Mouse (Mus musculus): ENCODE data around the gene Gnai2. TPM values are rescaled to one million over a fixed set of nuclear protein-coding genes. Genes with fewer than 3 reads are reported as not detected.
A peak's percentile ranks its signal among the peaks of the same experiment; 100 is the strongest.

The Gnai2 gene
- total RNA-seq, 2 experiments from 2014 or later, result 162 to 189 TPM

DNA sequence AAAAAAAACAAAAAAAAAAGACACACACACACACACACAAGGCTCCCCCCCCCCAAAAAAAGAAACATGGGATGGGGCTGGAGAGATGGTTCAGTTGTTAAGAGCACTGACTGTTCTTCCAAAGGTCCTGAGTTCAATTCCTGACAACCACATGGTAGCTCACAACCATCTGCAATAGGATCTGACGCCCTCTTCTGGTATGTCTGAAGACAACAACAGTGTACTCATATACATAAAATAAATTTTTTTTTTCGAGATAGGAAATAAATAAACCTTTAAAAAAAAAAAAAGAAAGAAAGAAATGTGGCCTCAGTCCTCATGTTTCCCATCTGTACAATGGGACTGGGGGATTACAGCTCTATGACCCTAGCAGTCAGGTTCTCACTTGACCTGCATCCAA is 17.7 kb downstream of the Gnai2 start:
- no peak for ATAC-seq (replicated peaks; ENCODE audit: low FRiP score, poor library complexity, severe bottlenecking)

DNA sequence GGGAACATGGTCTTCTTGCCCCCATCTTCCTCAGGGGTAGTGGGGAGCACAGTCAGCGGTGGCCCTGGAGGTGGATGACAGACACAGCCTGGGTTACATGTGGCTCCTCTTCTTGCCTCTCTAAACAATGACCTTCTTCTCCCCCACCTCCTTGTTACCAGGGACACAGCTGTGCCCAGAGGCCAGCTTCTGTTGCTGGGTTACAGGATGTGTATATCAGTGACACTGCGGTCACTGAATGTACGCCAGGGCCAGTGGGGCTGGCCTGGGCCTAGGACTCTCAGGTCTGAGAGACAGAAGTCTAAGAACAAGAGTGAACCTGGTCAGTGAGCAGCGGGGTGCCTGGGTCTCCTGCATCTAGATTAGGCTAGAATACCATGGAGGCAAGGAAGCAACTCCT is 20.1 kb downstream of the Gnai2 start:
- no peak for ATAC-seq (replicated peaks; ENCODE audit: low FRiP score, poor library complexity, severe bottlenecking)

DNA sequence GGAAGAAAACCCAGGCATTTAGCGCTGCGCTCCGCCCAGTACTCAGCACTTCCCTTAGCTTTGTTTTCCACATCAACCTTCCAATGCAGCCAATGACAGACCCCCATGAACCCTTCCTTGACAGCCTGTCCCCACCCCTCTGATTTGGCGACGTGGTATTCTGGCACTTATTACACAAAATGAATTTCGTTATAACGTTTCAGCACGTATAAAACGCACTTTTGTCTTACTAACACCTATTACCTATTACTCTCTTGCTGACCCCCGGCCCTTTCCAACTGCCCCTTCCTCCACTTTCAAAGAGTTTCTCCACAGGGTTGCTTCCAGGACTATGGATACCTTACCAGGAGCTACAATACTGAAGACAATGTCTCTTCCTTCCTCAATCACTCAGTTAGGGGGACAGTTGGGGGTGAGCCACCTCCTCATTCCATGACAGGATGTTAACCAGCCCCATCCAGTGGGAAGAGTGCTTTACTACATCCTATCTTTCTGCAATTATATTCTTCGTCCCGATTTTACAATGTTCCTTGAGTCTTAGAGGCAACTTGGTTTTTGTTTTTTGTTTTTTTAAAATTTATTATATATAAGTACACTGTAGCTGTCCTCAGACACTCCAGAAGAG is 22.1 kb downstream of the Gnai2 start:
- ATAC-seq (replicated peaks; ENCODE audit: low FRiP score, poor library complexity, severe bottlenecking), result no peak

DNA sequence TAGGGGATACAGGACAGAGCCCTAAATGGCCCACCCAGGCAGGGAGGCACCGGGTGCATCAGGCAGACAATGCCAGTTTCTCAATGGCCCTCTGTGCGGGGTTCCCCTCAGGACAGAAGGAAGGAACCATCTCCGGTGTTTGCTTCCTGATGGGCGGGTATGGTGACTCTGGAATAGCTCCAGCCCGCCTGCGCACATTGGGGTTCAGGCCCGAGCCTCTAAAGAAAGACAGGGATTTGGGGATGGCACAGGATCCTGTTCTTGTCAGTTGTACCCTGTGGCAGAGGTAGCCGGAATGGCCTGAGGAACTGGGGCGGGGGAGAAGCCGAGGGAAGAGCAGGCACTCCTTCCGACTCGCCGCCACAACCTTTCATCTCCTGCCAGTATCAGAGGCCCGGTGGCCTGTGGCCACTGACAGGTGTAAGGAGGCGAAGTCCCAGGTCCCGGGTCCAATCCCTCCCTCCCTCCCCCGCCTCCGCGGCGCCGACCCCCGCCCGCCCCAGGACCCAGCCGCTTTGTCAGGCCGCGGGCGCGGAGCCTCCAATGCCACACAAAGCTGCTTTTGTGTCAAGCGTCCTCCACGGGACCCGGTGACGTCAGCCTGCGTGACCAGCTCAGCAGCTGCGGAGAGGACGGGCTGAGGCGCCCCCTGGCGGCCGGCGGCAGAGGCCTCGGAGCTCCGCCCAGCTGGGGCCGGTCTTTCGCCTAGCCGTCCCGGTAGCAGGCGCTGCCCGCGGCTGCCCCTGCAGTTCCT is 22.8 kb downstream of the Gnai2 start:
- peak; percentile 90 for ATAC-seq (replicated peaks; ENCODE audit: low FRiP score, poor library complexity, severe bottlenecking)

DNA sequence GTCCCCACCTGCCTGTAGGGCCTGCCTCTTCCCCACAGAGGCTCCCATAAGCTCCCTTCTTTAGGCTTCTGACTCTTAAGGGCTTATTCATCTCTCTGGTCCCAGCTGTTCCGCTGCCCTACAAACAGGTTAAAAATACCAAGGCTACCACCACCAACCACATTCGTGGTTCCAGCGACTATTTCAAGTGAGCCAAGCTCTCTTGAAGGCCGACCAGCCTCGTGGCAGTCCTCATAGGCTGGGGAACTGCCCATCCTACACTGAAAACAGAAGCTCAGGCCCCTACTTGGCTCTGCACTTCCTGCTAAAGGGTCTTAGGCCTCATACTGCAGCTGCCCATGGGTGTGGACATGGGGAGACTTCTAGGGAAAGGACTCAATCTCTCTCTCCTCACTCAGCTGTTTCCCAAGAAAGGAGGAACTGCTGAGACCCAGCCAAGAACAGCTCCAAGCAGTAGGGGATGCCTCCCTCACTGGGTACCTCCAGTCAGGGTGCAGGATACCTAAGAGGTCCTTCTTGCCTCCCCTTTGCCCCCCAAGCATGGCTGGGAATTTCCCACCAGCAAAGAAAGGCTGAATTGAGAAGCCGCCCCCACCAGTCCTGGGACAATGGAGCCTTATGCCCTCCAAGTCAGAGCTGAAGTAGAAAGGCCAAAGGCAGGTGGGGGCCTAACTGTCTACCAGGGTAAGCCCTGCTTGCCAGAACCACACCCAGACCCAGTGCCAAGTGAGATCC is 23.5 kb downstream of the Gnai2 start:
- ATAC-seq (replicated peaks; ENCODE audit: low FRiP score, poor library complexity, severe bottlenecking), result no peak

DNA sequence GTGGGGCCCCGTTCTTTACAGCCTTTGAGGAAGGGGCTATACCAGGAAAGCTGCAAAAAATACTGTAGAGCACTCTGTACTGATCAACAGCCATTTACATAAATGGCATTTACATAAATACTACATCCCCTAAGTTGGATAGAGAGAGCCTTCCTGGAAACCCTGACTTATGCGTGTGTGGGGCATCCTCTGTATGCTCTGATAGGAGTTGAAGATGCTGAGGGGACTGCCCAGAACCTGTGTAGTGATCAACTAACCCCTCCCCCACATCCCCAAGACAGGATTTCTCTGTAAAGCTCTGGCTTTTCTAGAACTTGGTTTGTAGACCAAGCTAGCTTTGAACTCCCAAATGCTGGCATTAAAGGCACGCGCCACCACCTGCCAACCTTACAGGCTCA is 25.7 kb downstream of the Gnai2 start:
- ATAC-seq (replicated peaks; ENCODE audit: low FRiP score, poor library complexity, severe bottlenecking), result no peak

DNA sequence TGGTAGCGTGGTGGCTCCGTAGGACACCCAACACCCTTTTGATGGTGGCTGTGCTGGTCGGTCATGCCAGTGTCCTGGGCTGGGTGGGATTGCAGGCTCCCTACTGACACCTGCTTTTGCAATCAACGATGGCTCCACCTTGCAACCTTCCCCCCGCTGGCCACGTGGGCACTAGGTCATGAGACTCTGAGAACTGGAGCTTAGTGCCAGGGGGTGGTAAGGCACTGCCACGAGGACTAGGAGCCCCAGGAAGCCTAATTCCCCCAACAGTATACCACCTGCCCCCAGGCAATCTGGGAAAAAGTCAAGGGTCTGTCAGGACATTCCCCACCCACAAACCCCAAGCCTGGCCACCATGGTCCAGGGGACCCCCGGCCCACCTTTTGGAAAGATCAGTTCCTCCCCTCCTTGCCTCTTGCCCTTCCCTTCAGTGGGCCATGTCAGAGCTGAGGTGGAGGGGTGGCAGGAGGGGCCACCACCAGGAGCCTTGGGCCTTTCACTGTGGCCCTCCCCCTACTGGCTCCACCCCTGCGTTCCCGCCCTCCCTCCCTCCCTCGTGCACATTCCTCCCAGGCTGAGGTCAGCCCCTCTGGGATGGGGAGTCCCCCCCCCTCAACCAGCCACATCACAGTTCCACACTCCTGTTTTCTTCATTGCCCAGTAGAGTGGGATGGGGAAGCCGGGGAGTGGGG is 26.3 kb downstream of the Gnai2 start, which contains the start of gene Sema3b:
Gene Sema3b, minus strand, starts transcription at position 489 of the 692 bp plus-strand sequence.
- ATAC-seq (replicated peaks; ENCODE audit: low FRiP score, poor library complexity, severe bottlenecking), result no peak

DNA sequence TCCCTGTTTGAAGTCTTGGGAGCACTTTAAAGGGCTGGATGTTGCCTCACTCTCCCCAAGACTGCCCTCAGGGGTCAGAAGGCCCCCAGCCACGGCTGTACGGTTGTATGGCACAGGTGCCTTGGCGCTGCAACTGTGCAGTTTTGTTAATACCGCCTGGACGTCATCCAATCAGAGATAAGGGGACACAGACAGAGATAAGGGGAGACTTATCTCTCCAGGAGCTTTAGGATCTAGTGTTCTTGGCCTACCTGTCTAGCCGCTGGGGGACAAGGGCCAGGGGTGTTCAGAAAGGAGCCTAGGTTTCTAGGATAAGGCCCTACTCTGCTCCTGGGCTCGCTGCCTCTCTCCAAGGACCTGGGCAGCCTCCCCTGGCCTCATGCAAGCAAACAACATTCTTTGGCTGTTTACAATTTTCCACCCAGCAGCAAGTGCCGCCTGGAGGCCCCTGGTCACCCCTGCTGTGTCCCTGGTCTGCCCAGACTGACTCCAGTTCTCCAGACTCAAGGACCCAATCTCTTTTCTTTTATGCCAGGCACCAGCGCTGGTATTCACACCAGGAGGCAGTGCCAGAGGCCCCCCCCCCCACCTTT is 27.4 kb downstream of the Gnai2 start:
- ATAC-seq (replicated peaks; ENCODE audit: low FRiP score, poor library complexity, severe bottlenecking), result no peak

DNA sequence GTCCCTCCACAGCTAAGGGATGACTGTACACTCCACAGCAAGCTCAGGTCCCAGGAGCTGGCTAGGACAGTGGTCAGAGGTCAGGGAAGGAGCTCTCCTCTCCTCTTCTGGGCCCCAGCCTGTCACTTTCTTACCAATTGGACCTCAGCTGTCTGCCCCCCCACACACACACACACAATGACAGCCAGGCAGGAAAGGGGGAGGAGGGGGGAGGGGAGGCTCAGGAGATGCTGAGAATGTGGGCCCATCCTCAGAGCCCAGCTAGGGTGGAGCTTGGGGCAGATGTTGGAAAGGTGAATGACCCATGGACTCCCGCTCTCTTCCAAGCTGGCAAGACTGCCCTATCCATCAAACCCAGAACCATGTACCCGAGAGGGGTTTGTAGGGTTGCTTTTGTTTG is 28.1 kb downstream of the Gnai2 start:
- ATAC-seq (replicated peaks; ENCODE audit: low FRiP score, poor library complexity, severe bottlenecking), result no peak

DNA sequence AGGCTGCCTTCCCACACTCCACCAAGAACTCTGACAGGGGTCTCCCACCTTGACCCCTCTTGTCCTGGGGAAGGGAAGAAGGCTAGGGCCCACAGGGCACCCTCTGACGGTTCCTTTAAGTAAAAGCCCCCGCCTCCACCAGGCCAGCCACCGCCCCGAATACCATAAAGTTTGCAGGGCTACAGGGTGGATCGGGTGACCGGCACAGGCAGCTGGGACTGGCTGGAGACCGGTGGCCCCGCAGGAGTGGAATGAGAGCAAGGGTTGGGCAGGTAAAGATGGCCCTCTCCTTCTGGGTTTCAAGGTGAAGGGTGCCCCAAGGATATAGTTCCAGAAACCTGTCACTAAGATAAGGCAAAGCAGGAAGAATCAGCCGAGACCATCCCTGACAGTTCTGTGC is 28.6 kb downstream of the Gnai2 start:
- no peak for ATAC-seq (replicated peaks; ENCODE audit: low FRiP score, poor library complexity, severe bottlenecking)

DNA sequence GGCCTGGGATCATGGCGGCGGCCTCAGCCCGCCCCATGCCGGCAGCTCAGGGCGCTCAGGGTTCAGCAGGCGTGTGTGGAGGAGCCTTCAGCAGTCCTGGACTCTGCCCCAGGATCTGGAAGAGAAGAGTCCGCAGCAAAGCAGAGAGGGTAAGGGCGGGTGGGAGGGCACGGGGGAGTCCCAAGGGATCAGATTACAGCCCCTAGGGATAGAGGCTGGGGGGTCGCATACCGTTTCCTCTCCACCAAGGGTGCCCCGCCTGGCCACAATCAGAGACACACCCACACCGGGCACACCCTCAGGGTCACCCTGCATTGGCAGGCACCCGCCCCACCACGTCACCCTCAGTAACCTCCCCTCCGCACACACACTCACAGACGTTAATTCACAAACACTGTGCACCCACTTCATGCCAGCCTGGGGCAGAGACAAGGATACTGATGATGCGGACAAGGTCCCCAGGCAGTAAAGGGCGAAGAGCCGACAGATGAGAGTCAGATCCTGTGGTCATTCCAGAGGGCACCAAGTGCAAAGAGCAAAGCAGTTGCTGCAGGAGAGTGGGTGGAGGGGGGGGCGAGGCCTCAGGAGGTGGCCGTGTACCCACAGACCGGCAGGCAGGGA is 30.0 kb downstream of the Gnai2 start:
- no peak for ATAC-seq (replicated peaks; ENCODE audit: low FRiP score, poor library complexity, severe bottlenecking)

DNA sequence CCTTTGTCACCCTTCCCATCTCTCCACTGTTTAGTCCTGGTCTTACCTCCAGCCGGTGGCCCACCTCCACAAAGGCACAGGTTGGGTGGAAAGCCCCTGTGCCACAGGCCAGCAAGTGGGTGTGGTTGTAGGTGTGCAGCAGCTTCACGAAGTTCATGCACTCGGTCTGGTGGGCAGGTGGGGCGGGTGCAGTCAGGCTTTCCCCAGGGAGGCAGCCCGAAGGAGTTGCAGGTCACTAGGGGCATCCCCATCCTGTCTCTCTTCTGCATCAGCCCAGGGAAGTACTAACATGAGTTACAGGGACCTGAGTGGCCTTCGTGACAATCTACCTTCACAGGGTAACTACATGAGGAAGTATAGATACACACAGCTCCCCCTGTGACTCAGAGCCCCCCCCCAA is 31.9 kb downstream of the Gnai2 start:
- no peak for ATAC-seq (replicated peaks; ENCODE audit: low FRiP score, poor library complexity, severe bottlenecking)

DNA sequence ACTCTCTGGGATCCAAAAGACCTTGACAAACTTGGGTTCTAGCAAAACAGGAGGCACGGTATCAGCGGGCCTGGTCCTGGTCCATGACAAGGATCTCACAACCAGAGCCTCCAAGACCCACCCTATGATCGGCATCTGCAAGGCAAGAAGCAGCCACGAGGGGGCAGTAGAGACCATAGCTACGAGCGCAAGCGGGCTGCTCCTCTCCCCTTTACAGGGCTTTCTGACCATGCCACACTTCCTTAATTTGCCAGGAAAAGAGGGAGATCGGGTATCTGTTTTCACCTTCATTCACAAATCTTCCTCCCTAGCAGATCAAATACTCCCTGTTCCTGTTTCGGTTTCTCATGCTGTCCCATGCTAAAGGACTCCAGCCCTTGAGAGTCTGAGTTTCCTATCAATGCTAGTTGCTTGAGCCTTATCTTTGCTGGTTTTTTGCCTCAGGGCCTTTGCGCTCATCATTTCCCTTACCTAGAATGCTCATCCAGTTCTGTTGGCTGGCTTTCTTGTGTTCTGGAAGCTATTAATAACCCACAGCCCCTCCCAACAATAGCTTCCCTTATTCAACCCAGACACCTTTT is 33.0 kb downstream of the Gnai2 start:
- ATAC-seq (replicated peaks; ENCODE audit: low FRiP score, poor library complexity, severe bottlenecking), result peak; percentile 81

DNA sequence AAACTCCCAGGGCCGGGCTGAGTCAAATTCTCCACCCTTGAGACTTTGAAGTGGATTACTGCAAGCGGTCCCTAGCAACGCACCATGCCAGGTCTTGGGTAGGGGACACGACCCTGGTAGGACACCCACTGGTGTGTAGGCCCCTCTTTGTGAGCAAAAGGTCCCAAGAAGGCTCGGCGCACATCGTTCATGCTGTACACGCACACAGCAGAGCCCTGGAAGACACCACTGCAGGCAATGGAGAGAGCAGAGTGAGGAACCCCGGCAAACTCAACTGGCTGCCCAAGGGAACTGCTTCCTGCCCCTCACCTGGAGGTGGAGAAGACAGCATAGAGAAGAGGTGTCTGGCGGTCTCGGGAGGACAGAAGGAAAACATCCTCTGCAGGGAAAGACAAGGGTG is 33.9 kb downstream of the Gnai2 start:
- ATAC-seq (replicated peaks; ENCODE audit: low FRiP score, poor library complexity, severe bottlenecking), result no peak

DNA sequence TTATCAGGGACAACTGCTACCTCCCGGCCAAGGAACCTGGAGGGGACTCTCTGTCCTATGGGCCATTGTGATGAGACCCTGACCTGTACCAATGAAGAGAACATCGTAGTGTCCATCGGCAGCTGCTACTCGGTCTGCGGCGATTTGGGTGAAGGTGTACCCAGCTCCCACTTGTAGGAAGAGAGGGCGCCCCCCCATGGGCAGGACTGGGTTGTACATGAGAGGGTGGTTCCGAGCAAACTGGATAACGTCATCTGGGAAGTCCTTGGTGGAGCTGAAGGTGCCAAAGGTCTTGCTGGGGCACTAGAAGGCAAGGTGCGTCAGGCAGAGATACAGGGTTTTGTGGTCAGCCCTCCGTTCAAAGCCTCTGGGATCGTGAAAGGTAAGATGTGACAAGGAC is 34.4 kb downstream of the Gnai2 start:
- ATAC-seq (replicated peaks; ENCODE audit: low FRiP score, poor library complexity, severe bottlenecking), result no peak

DNA sequence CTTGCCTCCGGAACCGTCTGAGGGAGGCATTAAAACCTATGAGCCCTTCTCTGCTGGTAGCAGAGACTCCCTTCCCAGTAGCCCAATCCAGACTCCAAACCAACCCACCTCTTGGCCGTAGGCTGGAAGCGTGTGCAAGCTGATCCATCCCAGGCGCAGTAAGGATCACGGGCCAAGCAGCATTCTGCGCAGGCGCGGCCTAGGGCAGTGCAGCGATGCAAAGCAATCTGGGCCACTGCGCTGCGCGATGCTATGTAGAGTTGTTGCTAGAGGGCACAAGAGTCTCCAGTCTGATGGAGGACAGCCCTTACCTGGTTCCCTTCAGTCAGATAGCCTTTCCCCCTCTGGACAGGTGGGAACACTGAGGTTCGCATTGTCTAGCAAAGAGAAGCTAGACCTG is 35.3 kb downstream of the Gnai2 start:
- no peak for ATAC-seq (replicated peaks; ENCODE audit: low FRiP score, poor library complexity, severe bottlenecking)

DNA sequence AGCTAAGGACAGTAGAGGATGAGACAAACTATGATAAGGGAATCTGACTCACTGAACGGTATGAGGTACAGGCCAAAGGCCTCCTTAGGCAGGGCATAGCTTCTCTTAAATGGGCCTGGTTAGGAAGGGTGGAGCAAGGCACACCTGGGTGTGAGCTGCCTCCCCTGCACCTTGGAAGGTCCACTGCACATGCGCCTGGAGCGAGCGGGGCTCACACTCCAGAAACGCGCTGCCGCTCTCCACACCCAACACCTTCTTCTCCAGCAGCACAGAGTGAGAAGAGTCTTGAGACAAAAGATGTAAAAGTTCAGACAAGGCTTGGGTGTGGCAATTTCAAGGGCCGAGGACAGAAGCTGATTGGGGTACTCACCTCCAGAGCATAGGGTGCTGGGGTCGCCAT is 35.7 kb downstream of the Gnai2 start:
- ATAC-seq (replicated peaks; ENCODE audit: low FRiP score, poor library complexity, severe bottlenecking), result no peak

DNA sequence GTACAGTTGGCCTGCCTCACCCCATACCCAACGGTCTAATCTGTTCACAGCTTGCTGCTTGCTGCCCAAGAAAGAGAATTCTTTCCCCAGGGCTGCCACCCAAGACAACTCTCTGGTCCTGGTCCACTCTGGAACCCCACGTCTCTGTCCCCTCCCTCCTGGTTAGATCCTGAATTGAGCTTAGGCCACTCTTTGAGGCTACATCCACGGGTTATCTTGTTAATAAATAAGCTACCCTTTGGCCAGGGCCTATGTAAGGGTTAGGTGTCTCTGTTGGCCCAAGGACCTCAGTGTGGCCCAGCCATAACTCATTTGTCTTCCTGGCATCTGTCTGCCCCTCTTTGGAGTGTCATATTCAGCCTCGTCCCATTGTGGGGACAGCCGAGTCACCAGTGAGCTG is 36.8 kb downstream of the Gnai2 start:
- no peak for ATAC-seq (replicated peaks; ENCODE audit: low FRiP score, poor library complexity, severe bottlenecking)
